Mouse (Mus musculus) lung, adult 2 months (tissue): Measurements from ENCODE around the gene Iqck. TPM values are rescaled to one million over a fixed set of nuclear protein-coding genes. Genes with fewer than 3 reads are reported as not detected.
A peak's percentile ranks its signal among the peaks of the same experiment; 100 is the strongest.

Experiments used
- DNase-seq: peaks from one replicate; pipeline ENCODE4 v3.0.0; 2022
- H3K4me1 ChIP-seq: fragments of 200-500 bp; 2 replicates; pipeline ENCODE4 v1.6.1; 2011; ENCODE audit warnings: low read length; ENCODE audit not compliant: control insufficient read depth, insufficient read depth
- H3K4me3 ChIP-seq: fragments of 200-500 bp; replicated peaks from 2 replicates; pipeline ENCODE3; 2011; ENCODE audit warnings: low read depth, mild to moderate bottlenecking, control low read depth, low read length; ENCODE audit errors: extremely low read depth
- CTCF ChIP-seq: fragments of 200-500 bp; IDR thresholded peaks from 2 replicates; pipeline ENCODE4 v1.5.1; 2011; ENCODE audit warnings: mild to moderate bottlenecking, low read length, control low read depth; ENCODE audit not compliant: insufficient read depth
- POLR2A ChIP-seq: fragments of 200-500 bp; IDR thresholded peaks from 2 replicates; pipeline ENCODE4 v1.6.1; 2011; ENCODE audit warnings: low read depth, mild to moderate bottlenecking, control low read depth, low read length, borderline replicate concordance; ENCODE audit errors: extremely low read depth
- WGBS: fragments of 180-500 bp; shearing (Covaris S2); methylation state at CpG from one replicate; pipeline ENCODE4 v1.1.7; 2018; 5-methylcytosine and 5-hydroxymethylcytosine counted together
- polyA plus RNA-seq: library from polyadenylated mRNA; depleted of rRNA; stranded (reverse); fragments of >200 nt; gene quantifications from 2 replicates; pipeline ENCODE4 v1.2.3, GENCODE M21; 2012

The Iqck gene
- polyA plus RNA-seq, 1 experiment: 4.6 TPM

- DNase-seq: no peak
- 82% methylated on average over 7 of the region's 7 CpGs for WGBS
- TF ChIP-seq CTCF: no peak
- Histone ChIP-seq H3K4me3 (no peak overlapping the region), H3K4me1 (peaks cover 3% of the 10 kb centered on the region)
These were observed 31.1 kb upstream of the Iqck start for GRCm38 (mm10) chr7:118824451-118824850.

DNA sequence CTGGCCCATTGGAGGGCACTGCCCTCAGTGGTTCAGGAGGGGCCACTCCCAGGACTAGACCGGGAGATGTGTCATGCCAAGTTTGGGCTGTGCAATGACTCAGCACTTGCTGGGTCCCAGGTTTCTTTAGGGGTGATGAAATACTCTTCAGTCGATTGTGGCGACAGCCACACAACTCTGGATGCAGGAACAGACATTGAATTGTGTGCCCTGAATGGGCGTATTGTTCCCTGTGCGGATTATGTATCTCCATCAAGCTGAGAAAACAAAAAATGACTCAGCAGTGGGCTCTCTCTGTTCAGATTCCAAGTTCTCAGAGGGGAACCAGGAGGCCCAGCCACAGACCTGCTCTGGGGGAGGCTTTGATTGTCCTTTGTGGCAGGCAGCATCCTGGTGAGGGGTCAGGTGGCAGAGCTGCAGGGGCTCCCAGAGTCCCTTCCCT, 27.6 kb upstream of the Iqck start:
- Histone ChIP-seq H3K4me1 (no peaks in the 10 kb centered on the region), H3K4me3 (no peak overlapping the region)
- TF ChIP-seq CTCF: no peak
- no peak for TF ChIP-seq POLR2A
- DNase-seq: no peak
- 60% methylated on average over 5 of the region's 5 CpGs for WGBS

DNA sequence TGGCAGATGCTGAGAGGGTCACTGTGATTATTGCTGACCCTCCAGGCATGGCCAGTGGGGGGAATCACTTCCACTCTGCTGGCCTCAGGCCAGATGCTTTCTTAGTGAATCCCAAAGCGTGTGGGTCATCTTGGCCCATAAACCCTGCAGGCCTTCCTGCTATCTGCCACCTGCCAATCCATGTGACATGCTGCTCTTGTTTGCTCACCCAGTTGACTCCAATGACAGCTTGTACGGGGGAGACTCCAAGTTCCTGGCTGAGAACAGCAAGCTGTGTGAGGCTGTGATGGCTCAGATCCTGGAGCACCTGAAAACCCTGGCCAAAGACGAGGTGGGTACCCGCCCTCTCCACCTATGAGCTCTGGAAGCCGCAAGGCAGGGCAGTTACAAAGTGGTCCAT, 17.7 kb upstream of the Iqck start:
- no peak for DNase-seq
- TF ChIP-seq CTCF (no peak), POLR2A (no peak)
- Histone ChIP-seq H3K4me1 (no peaks in the 10 kb centered on the region), H3K4me3 (no peak overlapping the region)
- 88% methylated on average over 5 of the region's 5 CpGs for WGBS

- Histone ChIP-seq H3K4me1 (no peaks in the 10 kb centered on the region; the same call in 1 of the 2 replicates), H3K4me3 (no peak overlapping the region)
- TF ChIP-seq CTCF (no peak), POLR2A (no peak)
- 63% methylated on average over 8 of the region's 8 CpGs for WGBS
- DNase-seq: no peak
These were observed 14.4 kb upstream of the Iqck start for GRCm38 (mm10) chr7:118841030-118841745.

DNA sequence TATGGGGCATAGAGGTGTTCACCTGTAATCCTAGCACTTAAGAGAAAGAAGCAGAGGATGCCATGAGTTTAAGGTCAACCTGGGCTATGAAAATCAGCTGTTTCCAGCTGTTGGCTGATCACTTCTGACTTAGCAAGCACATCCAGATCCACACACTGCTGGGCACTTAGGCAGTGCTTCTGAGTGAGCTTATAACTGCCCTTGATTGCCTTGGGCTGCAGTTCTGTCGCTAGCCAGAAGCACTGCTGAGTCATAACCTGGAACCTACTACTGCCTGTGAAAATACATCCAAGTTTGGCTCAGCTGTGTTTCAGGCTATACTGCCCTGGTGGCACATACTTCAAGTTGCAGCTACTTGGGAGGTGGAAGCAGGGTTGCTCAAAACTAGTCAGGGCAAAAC, 13.8 kb upstream of the Iqck start:
- DNase-seq: no peak
- peaks cover 3% of the 10 kb centered on the region; the same call in 1 of the 2 replicates for H3K4me1 ChIP-seq
- no peak overlapping the region for H3K4me3 ChIP-seq
- 15% methylated on average over 1 of the region's 1 CpGs for WGBS
- TF ChIP-seq POLR2A (no peak), CTCF (no peak)

DNA sequence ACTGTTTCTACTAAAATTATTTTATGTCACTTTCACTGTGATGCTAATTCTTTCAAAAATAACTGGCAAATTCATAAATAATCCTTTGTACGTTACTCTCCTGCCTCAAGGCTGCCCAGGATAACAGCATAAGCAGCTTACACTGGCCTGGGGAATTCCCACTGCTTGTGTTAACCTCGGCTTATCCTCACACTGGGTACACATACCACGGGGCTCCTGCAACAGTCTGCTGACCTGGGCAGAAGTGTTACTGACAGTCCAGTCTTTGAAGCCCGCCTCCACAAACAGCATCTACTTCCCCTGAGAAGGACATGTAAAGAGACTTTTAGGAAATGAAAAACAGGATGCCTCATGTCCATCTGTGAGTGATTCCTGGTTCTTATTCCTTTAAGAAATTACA, 12.6 kb upstream of the Iqck start:
- no peak overlapping the region for H3K4me3 ChIP-seq
- no peak for DNase-seq
- 60% methylated on average over 4 of the region's 4 CpGs for WGBS
- TF ChIP-seq POLR2A: no peak
- no peak for TF ChIP-seq CTCF
- H3K4me1 ChIP-seq: peaks cover 3% of the 10 kb centered on the region; the same call in 1 of the 2 replicates

DNA sequence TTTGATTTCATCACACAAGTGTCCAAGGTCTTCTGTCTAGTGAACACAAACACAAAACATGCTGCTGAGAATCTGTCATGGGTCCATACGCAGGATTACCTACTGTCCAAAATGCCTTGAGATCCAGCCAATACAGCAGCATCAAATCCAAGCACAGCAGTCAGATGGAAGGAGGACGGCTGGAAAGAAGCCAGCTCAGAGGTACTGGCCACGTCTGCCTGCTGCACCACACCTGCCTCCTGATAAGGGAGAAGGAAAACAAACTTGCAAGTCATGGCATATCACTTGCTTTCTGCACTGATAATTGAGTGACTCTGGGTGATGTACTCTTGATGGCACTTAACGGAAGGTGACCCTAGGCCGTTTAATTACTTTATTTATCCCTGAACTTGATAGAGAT, 10.4 kb upstream of the Iqck start:
- TF ChIP-seq POLR2A: no peak
- no peak for TF ChIP-seq CTCF
- no peak for DNase-seq
- Histone ChIP-seq H3K4me1 (peaks cover 5% of the 10 kb centered on the region; the same call in 1 of the 2 replicates), H3K4me3 (no peak overlapping the region)
- 69% methylated on average over 5 of the region's 5 CpGs for WGBS

DNA sequence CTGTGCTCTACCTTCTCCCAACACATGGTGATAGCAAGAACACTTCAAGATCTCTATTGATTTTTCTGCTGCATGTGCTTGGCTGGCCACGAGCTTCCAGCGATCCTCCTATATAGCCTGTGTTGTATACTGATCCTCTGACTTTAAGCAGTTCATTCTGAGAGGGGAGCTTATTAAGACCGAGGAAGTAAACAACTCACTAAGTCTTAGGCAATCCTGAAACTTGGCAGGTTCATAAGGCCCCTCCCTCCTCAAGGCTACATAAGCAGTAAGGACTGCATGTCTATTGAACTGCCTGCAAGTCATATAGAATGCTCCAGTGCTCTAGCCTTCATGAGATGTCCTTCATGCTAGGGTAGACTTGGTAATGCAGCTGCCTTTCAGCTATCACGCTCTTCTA, 9.2 kb upstream of the Iqck start:
- peaks cover 8% of the 10 kb centered on the region; the same call in 1 of the 2 replicates for H3K4me1 ChIP-seq
- no peak for DNase-seq
- TF ChIP-seq CTCF (no peak), POLR2A (no peak)
- no peak overlapping the region for H3K4me3 ChIP-seq
- WGBS: 67% methylated on average over 4 of the region's 4 CpGs

- WGBS: 61% methylated on average over 10 of the region's 10 CpGs
- Histone ChIP-seq H3K4me1 (peaks cover 10% of the 10 kb centered on the region; the same call in 1 of the 2 replicates), H3K4me3 (no peak overlapping the region)
- DNase-seq: peak; percentile 52
- TF ChIP-seq POLR2A: no peak
- no peak for TF ChIP-seq CTCF
These were observed 6.8 kb upstream of the Iqck start for GRCm38 (mm10) chr7:118848796-118849195.

- H3K4me1 ChIP-seq: peaks cover 12% of the 10 kb centered on the region
- TF ChIP-seq POLR2A (no peak), CTCF (no peak)
- DNase-seq: no peak
- 71% methylated on average over 5 of the region's 5 CpGs for WGBS
- H3K4me3 ChIP-seq: no peak overlapping the region
These were observed 5.9 kb upstream of the Iqck start for GRCm38 (mm10) chr7:118849543-118850250.
